Mouse (Mus musculus) heart, embryonic 14.5 days (tissue): ENCODE data around the gene Cyp19a1. TPM values are rescaled to one million over a fixed set of nuclear protein-coding genes. Genes with fewer than 3 reads are reported as not detected.

Experiments used
- ATAC-seq: fragments of 200-750 bp; cut with Nextera tagmentation; 2 replicates; pipeline ENCODE4 v1.8.0; 2017; ENCODE audit warnings: low read depth, moderate TSS enrichment; ENCODE audit not compliant: insufficient number of reproducible peaks, insufficient read depth, low FRiP score
- H3K27ac ChIP-seq, 2 experiments: fragments of 200-500 bp in 1 of 2; fragments of 300-500 bp in 1 of 2; sonication (generic) in 1 of 2; replicated peaks in 1 of 2; 2 replicates each; pipeline ENCODE4 v1.5.1; 2012 to 2014; ENCODE audit warnings: low read depth in 2 of 2, low read length in 2 of 2, control low read depth in 1 of 2, mild to moderate bottlenecking in 1 of 2, mixed read lengths in 1 of 2; ENCODE audit not compliant: control insufficient read depth in 1 of 2, insufficient read depth in 1 of 2
- H3K27me3 ChIP-seq: fragments of 300-500 bp; sonication (generic); 2 replicates; pipeline ENCODE4 v1.6.1; 2014; ENCODE audit warnings: mild to moderate bottlenecking, low read length, control low read depth; ENCODE audit not compliant: control insufficient read depth, insufficient read depth
- H3K36me3 ChIP-seq: fragments of 300-500 bp; sonication (generic); 2 replicates; pipeline ENCODE4 v1.6.1; 2014; ENCODE audit warnings: mild to moderate bottlenecking, control low read depth, low read length, mixed read lengths; ENCODE audit not compliant: control insufficient read depth, insufficient read depth
- H3K4me1 ChIP-seq, 2 experiments: fragments of 200-500 bp in 1 of 2; fragments of 300-500 bp in 1 of 2; sonication (generic) in 1 of 2; 2 replicates each; pipeline ENCODE4 v1.6.1; 2012 to 2014; ENCODE audit warnings: low read length in 2 of 2, control low read depth in 1 of 2, mixed read lengths in 1 of 2; ENCODE audit not compliant: control insufficient read depth in 2 of 2, insufficient read depth in 2 of 2
- H3K4me2 ChIP-seq: fragments of 300-500 bp; sonication (generic); 2 replicates; pipeline ENCODE4 v1.6.1; 2014; ENCODE audit warnings: mild to moderate bottlenecking, low read length
- H3K4me3 ChIP-seq, 2 experiments: fragments of 200-500 bp in 1 of 2; fragments of 300-500 bp in 1 of 2; sonication (generic) in 1 of 2; 2 replicates each; pipeline ENCODE4 v1.5.1; 2012 to 2014; ENCODE audit warnings: low read length in 2 of 2, mild to moderate bottlenecking in 2 of 2, control low read depth in 1 of 2, low read depth in 1 of 2, moderate library complexity in 1 of 2; ENCODE audit not compliant: control insufficient read depth in 1 of 2, insufficient read depth in 1 of 2
- H3K9ac ChIP-seq: fragments of 300-500 bp; sonication (generic); 2 replicates; pipeline ENCODE4 v1.6.1; 2014; ENCODE audit warnings: mild to moderate bottlenecking, low read length
- H3K9me3 ChIP-seq: fragments of 300-500 bp; sonication (generic); 2 replicates; pipeline ENCODE4 v1.6.1; 2016; ENCODE audit warnings: low read length, control low read depth; ENCODE audit not compliant: control insufficient read depth
- WGBS: fragments of 180-500 bp; shearing (Covaris S2); extraction: QIAGEN DNeasy Blood & Tissue Kit; methylation state at CpG from one replicate; pipeline ENCODE4 v1.1.7; 2014; 5-methylcytosine and 5-hydroxymethylcytosine counted together
- polyA plus RNA-seq: library from polyadenylated mRNA; unstranded; fragments of >200 nt; fragmentation: Nextera tagmentation; extraction: Ambion mirVana; gene quantifications from 2 replicates; pipeline ENCODE4 v1.2.1, GENCODE M21; 2014

Gene Cyp19a1
- polyA plus RNA-seq, 1 experiment from 2014 or later, result not detected

DNA sequence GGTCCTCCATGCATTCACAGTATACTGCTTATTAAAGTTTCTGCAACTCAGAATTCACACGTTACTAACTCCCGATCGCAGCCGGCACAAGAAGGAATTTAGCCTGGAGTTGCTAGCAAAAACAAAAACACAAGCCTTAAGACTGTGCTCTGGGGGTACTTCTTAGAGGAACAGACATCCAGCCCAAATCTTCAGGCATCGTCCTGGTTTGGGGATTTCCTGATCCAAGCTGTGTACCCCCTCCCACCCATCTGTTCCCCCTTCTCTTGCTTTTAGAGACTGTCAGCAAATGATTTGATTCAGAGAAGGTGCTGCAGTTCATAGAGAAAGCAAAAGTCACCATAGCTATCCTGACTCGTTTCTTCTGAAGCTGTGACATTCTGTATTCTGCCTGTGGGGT, 40.3 kb downstream of the Cyp19a1 start:
- Histone ChIP-seq H3K9me3 (no peaks in the 10 kb centered on the region), H3K36me3 (no peaks in the 10 kb centered on the region), H3K4me2 (no peak overlapping the region), H3K9ac (no peak overlapping the region), H3K4me1 (no peaks in the 10 kb centered on the region), H3K4me3 (no peak overlapping the region), H3K27ac (no peak overlapping the region), H3K27me3 (no peaks in the 10 kb centered on the region)
- ATAC-seq, result no peak
- 60% methylated on average over 6 of the region's 6 CpGs for WGBS

DNA sequence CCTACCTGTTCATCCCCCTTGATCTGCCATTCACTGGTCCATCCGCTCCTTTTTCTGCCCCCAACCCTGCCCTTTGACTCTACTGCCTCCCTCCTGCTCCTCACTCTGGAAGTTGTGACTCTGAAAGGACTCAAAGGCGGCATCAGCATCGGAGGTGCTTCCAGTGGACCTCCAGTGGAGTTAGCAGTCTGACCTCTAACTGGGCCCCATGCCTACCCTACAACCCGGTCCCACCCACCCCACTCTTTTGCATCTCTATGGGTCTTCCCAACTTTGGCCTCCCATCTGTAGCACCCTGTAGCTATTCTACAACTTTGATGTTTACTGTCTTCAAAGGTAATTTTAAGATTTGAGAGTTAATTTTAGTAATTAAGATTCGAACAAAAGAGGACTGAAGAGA, 51.4 kb downstream of the Cyp19a1 start:
- Histone ChIP-seq H3K9ac (no peak overlapping the region), H3K27me3 (no peaks in the 10 kb centered on the region), H3K36me3 (no peaks in the 10 kb centered on the region), H3K9me3 (no peaks in the 10 kb centered on the region), H3K4me1 (no peaks in the 10 kb centered on the region), H3K4me3 (no peak overlapping the region), H3K27ac (no peak overlapping the region), H3K4me2 (no peak overlapping the region)
- no peak for ATAC-seq
- WGBS, result 65% methylated on average over 5 of the region's 5 CpGs

DNA sequence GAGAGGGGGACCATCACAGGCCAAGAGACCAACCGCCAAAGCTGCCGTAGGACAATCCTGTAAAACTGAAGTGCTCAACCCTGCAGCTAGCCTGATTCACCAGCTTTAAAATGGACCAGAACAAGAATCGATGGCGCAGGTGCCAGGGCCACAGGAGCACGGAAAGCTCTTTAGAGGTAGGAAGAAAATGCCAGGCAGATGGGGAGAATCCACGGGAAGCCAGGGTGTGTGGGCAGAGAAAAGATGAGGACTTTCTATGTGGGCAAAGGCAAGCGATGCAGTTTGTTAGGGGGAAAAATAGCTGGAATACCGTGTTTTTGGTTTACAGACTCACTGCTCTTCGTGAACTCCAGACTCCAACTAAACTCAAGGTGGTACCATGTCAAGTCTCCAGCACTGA, 53.0 kb downstream of the Cyp19a1 start:
- H3K4me3 ChIP-seq, result no peak overlapping the region
- H3K9ac ChIP-seq, result no peak overlapping the region
- H3K4me2 ChIP-seq, result no peak overlapping the region
- ATAC-seq, result no peak
- no peaks in the 10 kb centered on the region for H3K9me3 ChIP-seq
- H3K27me3 ChIP-seq, result no peaks in the 10 kb centered on the region
- no peaks in the 10 kb centered on the region for H3K36me3 ChIP-seq
- H3K4me1 ChIP-seq, result no peaks in the 10 kb centered on the region
- 88% methylated on average over 9 of the region's 9 CpGs for WGBS
- H3K27ac ChIP-seq, result no peak overlapping the region

DNA sequence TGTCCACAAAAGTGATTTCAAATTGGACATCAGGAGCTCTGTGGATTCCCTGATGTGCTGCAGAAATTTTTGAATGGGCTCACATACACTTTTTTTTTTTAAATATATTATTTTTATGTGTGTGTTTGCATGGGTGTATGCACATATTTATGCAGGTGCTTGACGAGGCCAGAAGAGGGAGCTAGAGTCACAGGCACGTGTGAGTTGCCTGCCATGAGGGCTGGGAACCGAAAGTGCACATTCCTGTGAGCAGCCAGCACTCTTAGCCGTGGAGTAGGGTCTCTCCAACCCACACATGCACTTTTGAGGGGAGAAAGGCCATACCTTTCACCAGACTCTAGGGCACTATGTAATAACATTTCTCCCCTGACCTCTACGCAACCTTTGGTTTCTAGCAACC, 73.1 kb downstream of the Cyp19a1 start:
- H3K9ac ChIP-seq, result no peak overlapping the region
- no peaks in the 10 kb centered on the region for H3K4me1 ChIP-seq
- H3K4me2 ChIP-seq, result no peak overlapping the region
- no peaks in the 10 kb centered on the region for H3K36me3 ChIP-seq
- no peak for ATAC-seq
- no peak overlapping the region for H3K4me3 ChIP-seq
- 70% methylated on average over 5 of the region's 5 CpGs for WGBS
- no peaks in the 10 kb centered on the region for H3K27me3 ChIP-seq
- 0 out of 2 replicates have a peak, but pooled peaks cover 3% of the 10 kb centered on the region for H3K9me3 ChIP-seq
- no peak overlapping the region for H3K27ac ChIP-seq

DNA sequence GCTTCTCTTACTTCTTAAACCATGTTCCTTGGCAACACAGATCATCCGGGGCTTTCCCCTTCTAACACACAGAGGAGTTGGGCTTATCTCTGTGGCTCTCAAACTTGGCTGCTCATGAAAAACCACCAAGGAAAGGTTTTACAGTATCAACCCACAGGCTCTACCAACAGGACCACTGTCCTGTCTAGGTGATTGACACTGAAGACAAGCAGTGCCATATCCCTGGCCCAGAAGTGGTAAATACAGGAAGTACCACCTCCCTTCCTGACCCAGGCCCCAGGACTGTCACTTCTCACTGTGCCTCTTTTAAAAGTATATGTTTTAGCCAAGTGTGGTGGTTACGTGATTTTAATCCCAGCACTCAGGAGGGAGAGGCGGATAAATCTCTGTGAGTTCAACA, 76.5 kb downstream of the Cyp19a1 start:
- H3K4me2 ChIP-seq, result no peak overlapping the region
- 0 out of 2 replicates have a peak, but pooled peaks cover 3% of the 10 kb centered on the region for H3K9me3 ChIP-seq
- H3K36me3 ChIP-seq, result no peaks in the 10 kb centered on the region
- no peak for ATAC-seq
- no peak overlapping the region for H3K27ac ChIP-seq
- H3K4me1 ChIP-seq, result no peaks in the 10 kb centered on the region
- no peak overlapping the region for H3K9ac ChIP-seq
- no peaks in the 10 kb centered on the region for H3K27me3 ChIP-seq
- 67% methylated on average over 3 of the region's 3 CpGs for WGBS
- H3K4me3 ChIP-seq, result no peak overlapping the region

DNA sequence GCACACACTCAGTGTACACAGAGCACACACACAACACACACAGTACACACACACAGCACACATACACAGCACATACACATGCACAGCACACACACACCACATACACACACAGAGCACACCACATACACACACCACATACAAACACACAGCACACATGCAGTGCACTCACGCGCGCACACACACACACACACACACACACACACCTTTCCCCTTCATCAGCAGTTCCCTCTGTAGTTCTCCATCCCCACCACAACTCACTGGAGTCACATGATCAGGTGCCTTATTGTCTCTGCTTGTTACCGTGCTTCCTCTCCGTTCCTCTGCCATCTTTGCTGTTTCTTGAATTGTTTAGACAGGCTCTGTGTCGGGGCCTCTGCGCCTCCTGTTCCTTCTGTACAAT, 85.4 kb downstream of the Cyp19a1 start:
- whole genome bisulfite sequencing, result 79% methylated on average over 7 of the region's 7 CpGs
- H3K9ac ChIP-seq, result no peak overlapping the region
- no peak for ATAC-seq
- H3K27ac ChIP-seq, result no peak overlapping the region
- no peak overlapping the region for H3K4me3 ChIP-seq
- no peaks in the 10 kb centered on the region for H3K9me3 ChIP-seq
- H3K4me1 ChIP-seq, result no peaks in the 10 kb centered on the region
- H3K27me3 ChIP-seq, result no peaks in the 10 kb centered on the region
- no peak overlapping the region for H3K4me2 ChIP-seq
- H3K36me3 ChIP-seq, result no peaks in the 10 kb centered on the region

DNA sequence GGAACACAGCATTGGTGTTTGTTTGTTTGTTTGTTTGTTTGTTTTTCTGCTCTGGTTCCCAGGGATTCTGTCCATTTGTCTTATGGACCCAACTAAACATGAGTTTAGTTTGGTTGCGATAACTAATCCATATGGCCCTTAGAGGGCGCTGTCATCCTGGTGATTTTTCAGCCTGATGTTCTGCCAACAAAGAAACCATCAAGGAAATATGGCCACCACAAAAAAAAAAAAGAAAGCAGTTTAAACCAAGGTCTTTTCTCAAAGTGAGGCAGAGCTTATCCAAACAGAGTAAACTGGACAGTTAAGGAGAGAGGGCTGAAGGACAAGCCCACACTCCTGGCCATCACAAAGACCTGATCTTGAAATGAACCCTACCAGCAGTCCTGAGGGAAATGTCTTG, 86.6 kb downstream of the Cyp19a1 start:
- Histone ChIP-seq H3K4me3 (no peak overlapping the region), H3K9me3 (no peaks in the 10 kb centered on the region), H3K4me2 (no peak overlapping the region), H3K4me1 (no peaks in the 10 kb centered on the region), H3K9ac (no peak overlapping the region), H3K27me3 (no peaks in the 10 kb centered on the region), H3K36me3 (no peaks in the 10 kb centered on the region), H3K27ac (no peak overlapping the region)
- 22% methylated on average over 2 of the region's 2 CpGs for WGBS
- no peak for ATAC-seq

DNA sequence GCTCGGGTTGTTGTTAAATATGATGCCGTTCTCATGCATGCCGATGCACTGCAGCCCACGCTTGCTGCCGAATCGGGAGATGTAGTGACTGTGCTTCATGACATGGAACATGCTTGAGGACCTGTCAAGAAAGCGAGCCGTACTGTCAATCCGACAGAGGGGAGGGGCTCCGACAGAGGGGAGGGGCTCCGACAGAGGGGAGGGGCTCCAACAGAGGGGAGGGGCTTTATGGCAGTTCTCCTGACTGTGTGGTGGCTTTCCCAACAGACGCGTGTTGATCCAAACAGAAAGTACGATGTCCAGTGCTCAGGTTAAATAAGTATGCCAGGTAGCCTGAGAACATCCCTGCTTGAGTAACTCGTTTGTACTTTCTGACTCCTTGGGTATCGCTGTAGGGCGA, 87.7 kb downstream of the Cyp19a1 start:
- Histone ChIP-seq H3K27ac (no peak overlapping the region), H3K27me3 (no peaks in the 10 kb centered on the region), H3K9me3 (no peaks in the 10 kb centered on the region), H3K4me2 (no peak overlapping the region), H3K36me3 (no peaks in the 10 kb centered on the region), H3K4me3 (no peak overlapping the region), H3K9ac (no peak overlapping the region), H3K4me1 (no peaks in the 10 kb centered on the region)
- ATAC-seq, result no peak
- WGBS, result 71% methylated on average over 17 of the region's 17 CpGs
